Mouse (Mus musculus) cerebellum, postnatal 36 days (tissue): ENCODE measurements around the gene Lgr6.

Experiments used
- DNase-seq, 2 experiments: peaks; one replicate each; pipeline ENCODE4 v3.0.0; 2021 to 2022; ENCODE audit warnings: mixed read lengths in 2 of 2

Lgr6 gene

GRCm38 (mm10) chr1:135011912-135012311 is 93.2 kb downstream of the Lgr6 start:
- DNase-seq = no peak

GRCm38 (mm10) chr1:135009833-135010232 is 95.2 kb downstream of the Lgr6 start:
- no peak for DNase-seq

GRCm38 (mm10) chr1:135005696-135006095 is 99.4 kb downstream of the Lgr6 start:
- DNase-seq = no peak

GRCm38 (mm10) chr1:135003346-135003745 is 101.7 kb downstream of the Lgr6 start:
- DNase-seq = no peak

GRCm38 (mm10) chr1:135000527-135000926 is 104.5 kb downstream of the Lgr6 start:
- no peak for DNase-seq

- DNase-seq = peak; percentile 4 to 7
Measured at GRCm38 (mm10) chr1:134998231-134998630, 106.8 kb downstream of the Lgr6 start.

GRCm38 (mm10) chr1:134997568-134997967 is 107.5 kb downstream of the Lgr6 start:
- DNase-seq = no peak

- no peak for DNase-seq
Measured at GRCm38 (mm10) chr1:134996471-134996870, 108.6 kb downstream of the Lgr6 start.

GRCm38 (mm10) chr1:134995954-134996353 is 109.1 kb downstream of the Lgr6 start:
- DNase-seq = no peak

GRCm38 (mm10) chr1:134995437-134995836 is 109.6 kb downstream of the Lgr6 start:
- DNase-seq = peak in 1 of 2 experiments; percentile 10

- no peak for DNase-seq
Measured at GRCm38 (mm10) chr1:134994739-134995138, 110.3 kb downstream of the Lgr6 start.

- DNase-seq = no peak
Measured at GRCm38 (mm10) chr1:134992046-134992645, 112.9 kb downstream of the Lgr6 start.

- DNase-seq = peak; percentile 77 to 82
Measured at GRCm38 (mm10) chr1:134989372-134989771, 115.7 kb downstream of the Lgr6 start.

- DNase-seq = no peak
Measured at GRCm38 (mm10) chr1:134987962-134988341, 117.1 kb downstream of the Lgr6 start.

GRCm38 (mm10) chr1:134987173-134987961 is 117.7 kb downstream of the Lgr6 start:
- DNase-seq = peak; percentile 58 to 73

GRCm38 (mm10) chr1:134972920-134973319 is 132.2 kb downstream of the Lgr6 start:
- DNase-seq = no peak

GRCm38 (mm10) chr1:134965430-134965829 is 139.6 kb downstream of the Lgr6 start:
- DNase-seq = no peak

- DNase-seq = peak; percentile 24 to 33
Measured at GRCm38 (mm10) chr1:134962821-134963220, 142.3 kb downstream of the Lgr6 start.

GRCm38 (mm10) chr1:134962053-134962803 is 142.8 kb downstream of the Lgr6 start, which contains the start of gene Ube2t:
Gene Ube2t (plus strand): TSS chr1:134962565.
- DNase-seq = peak; percentile 93

- DNase-seq = no peak
Measured at GRCm38 (mm10) chr1:134960634-134961033, 144.4 kb downstream of the Lgr6 start.

- peak; percentile 96 to 97 for DNase-seq
Measured at GRCm38 (mm10) chr1:134955637-134956176, 149.4 kb downstream of the Lgr6 start, which contains the start of gene Ppp1r12b. Gene Ppp1r12b (minus strand): TSS chr1:134955942.

- no peak for DNase-seq
Measured at GRCm38 (mm10) chr1:134955050-134955636, 149.9 kb downstream of the Lgr6 start.

GRCm38 (mm10) chr1:134949946-134950345 is 155.1 kb downstream of the Lgr6 start:
- DNase-seq = peak; percentile 38 to 52
